Mouse (Mus musculus) layer of hippocampus, adult 2 months (tissue): ENCODE measurements around the gene H2-Ob. TPM values are rescaled to one million over a fixed set of nuclear protein-coding genes. Genes with fewer than 3 reads are reported as not detected.

Source experiments
- DNase-seq, 2 experiments: peaks; one replicate each; pipeline ENCODE4 v3.0.0; 2022; ENCODE audit warnings: low spot score in 2 of 2
- H3K27ac ChIP-seq: fragments of 200-600 bp; 2 replicates; pipeline ENCODE4 v1.8.1; 2022
- H3K4me3 ChIP-seq: fragments of 200-600 bp; 2 replicates; pipeline ENCODE4 v1.8.1; 2022; ENCODE audit warnings: mild to moderate bottlenecking
- CTCF ChIP-seq: fragments of 200-600 bp; conservative IDR thresholded peaks from 2 replicates; pipeline ENCODE4 v1.8.1; 2022; ENCODE audit warnings: antibody characterized with exemption, mild to moderate bottlenecking, moderate library complexity
- total RNA-seq, 2 experiments: library from RNA; stranded (reverse); gene quantifications; 2 replicates each; pipeline ENCODE4 v1.2.3; 2021

H2-Ob gene
- total RNA-seq, 2 experiments from 2014 or later = 0.17 TPM; not detected in 1

DNA sequence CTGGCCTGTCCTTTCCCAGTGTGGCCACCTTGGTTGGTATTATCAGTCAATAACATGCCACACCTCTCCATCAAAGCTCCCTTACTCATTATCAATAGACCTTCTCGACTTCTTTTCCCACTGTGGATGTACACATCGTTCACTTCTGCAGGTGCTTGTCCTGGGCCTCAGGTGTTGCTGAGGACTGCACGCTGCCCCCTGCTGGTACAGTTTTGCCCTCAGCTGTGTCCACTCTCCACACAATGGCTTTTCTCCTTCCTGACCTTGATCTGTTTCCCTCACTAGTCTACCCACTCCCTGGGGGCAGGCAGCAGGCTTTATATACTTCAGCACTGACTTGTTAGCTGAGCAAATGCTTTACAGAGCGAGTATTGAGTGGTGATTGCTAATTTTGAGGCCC is 47.1 kb downstream of the H2-Ob start:
- Histone ChIP-seq H3K27ac (no peak overlapping the region), H3K4me3 (no peak overlapping the region)
- DNase-seq = no peak
- TF ChIP-seq CTCF = peak; percentile 64

DNA sequence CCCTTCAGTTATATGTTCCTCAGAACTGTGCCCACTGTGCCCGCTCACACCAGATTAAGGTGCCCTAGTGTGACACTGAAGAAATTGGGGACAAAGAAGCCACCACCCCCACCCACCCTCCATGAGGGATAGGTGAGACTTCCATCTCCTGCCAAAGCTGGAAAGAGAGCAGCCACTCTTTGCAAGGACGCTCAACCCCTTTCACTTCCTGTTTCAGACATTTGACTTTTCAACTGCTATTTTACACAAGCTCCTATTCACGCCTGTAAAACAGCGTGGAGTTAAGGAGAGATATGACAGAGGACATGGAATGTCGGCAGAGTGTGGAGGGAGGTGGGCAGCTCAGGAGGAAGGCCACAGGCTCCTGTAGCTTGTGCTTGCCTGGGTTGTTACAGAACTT is 47.8 kb downstream of the H2-Ob start:
- TF ChIP-seq CTCF = no peak
- no peak overlapping the region for H3K27ac ChIP-seq
- DNase-seq = no peak
- H3K4me3 ChIP-seq = no peak overlapping the region

DNA sequence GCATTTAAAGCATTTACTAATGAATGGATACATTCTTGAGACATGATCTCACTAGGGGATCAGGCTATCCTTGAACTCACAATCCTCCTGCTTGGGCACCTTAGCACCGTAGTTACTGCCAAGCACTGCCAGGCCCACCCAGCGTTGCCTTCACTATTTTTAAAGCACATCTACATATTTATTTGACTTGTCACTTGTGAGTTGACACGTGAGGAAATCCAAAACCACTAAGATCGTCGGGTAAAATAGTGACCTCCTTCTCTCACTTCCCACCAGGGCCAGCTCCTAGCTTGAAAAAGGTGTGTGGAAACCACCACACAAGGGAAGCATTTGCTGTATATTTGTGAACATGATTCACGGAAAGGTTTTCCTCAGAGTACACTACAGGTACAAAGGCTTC is 48.3 kb downstream of the H2-Ob start:
- Histone ChIP-seq H3K4me3 (no peak overlapping the region), H3K27ac (no peak overlapping the region)
- no peak for TF ChIP-seq CTCF
- no peak for DNase-seq

DNA sequence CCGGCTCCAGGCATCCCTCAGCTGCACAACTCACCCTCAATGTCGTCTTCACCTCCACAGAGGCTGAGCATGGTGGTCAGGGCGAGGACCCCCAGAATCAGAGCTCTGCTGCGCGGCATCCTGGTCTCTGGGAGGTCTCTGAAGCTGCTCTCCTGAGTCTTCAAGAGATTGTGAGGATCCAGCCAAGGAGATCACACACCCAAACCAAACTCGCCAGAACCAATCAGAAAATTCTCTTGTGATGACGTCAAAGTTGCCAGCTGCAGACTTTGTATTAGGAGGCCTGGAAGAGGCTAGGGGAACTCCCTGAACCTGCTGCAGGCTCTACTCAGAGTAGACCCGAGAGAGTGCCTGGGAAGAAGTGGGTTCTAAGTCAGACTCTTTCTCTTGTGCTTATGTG is 48.9 kb downstream of the H2-Ob start, which contains the start of gene H2-Aa:
Gene H2-Aa (minus strand): TSS at position 176 of the 400 bp plus-strand sequence.
- Histone ChIP-seq H3K27ac (no peak within 1 kb of the TSS), H3K4me3 (no peak within 1 kb of the TSS)
- DNase-seq = peak; percentile 80
- no peak for TF ChIP-seq CTCF

DNA sequence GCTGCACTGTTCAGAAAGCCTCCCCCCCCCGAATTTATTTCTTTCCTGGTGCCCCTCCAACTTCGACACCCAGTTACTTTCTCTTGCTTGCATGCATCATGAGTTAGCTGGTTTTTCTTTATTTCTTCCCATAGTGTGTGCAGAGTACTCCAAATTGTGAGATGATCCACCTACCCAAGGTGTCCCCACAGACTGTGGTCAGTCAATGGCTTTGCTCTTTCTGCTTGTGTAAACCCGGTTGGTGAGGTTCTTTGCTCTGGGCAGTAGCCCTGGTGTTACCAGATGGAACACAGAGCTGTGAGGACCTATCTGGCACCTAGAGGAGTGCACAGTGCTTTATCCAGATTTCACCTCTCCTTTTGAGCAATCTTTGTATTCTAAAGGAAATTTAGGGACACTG is 49.4 kb downstream of the H2-Ob start:
- Histone ChIP-seq H3K4me3 (no peak overlapping the region), H3K27ac (no peak overlapping the region)
- TF ChIP-seq CTCF = no peak
- DNase-seq = no peak

DNA sequence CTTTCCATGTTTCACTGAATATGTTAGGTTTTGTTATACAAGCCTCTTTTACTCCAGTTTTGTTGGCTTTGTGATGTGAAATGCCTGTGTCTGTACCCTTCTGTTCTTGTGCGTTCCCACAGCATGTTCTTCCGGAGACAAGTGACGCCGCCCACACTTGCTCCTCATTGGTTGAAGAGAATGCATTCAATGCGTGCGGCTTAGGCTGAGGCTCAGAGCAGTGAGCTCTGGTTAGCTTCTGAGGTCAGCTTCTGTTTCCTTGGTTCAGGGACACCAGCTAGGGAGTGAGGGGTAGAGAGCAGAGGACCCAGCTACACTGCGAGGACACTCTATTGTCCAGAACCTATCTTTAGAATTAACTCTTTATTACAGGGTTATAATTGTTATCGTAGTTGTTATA is 52.9 kb downstream of the H2-Ob start:
- Histone ChIP-seq H3K4me3 (no peak overlapping the region), H3K27ac (no peak overlapping the region)
- DNase-seq = peak; percentile 77 to 82
- no peak for TF ChIP-seq CTCF

DNA sequence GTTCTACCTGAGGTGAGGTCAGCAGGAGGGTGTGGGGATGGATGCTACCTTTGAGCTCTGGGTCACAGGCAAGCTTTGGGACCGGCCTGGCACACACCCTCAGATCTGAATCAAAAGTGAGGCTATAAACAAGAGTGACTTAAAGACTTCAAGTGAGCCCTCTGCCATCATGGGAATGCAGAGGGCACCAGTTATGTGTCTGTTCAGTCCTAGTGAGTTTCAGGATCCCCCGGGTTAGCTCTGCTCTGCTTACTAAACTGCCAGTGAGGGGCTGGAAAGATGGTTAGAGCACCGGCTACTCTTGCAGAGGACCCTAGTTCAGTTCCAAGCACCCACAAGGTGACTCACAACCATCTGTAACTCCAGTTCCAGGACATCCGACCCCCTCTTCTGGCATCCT is 53.9 kb downstream of the H2-Ob start:
- no peak overlapping the region for H3K4me3 ChIP-seq
- no peak for TF ChIP-seq CTCF
- H3K27ac ChIP-seq = no peak overlapping the region
- no peak for DNase-seq

DNA sequence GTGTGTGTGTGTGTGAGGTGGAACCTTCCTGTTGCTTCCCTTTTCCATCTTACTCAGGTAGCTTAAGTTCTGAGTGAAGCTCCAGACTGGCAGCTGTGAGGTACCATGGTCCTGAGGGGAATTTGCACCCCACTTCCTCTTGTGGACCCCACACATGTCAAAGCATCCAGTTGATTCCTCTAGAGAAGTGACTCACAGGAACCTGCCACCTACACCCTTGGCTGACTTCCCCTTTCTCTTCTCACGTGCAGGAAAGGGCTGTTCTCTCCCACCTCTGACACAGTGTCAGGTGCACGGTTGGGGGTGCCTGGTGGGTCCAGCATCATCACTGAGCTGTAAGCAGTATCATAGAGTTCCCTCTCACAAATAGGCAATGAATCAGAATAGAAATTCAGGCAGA is 54.8 kb downstream of the H2-Ob start:
- no peak overlapping the region for H3K27ac ChIP-seq
- no peak overlapping the region for H3K4me3 ChIP-seq
- TF ChIP-seq CTCF = no peak
- DNase-seq = no peak

DNA sequence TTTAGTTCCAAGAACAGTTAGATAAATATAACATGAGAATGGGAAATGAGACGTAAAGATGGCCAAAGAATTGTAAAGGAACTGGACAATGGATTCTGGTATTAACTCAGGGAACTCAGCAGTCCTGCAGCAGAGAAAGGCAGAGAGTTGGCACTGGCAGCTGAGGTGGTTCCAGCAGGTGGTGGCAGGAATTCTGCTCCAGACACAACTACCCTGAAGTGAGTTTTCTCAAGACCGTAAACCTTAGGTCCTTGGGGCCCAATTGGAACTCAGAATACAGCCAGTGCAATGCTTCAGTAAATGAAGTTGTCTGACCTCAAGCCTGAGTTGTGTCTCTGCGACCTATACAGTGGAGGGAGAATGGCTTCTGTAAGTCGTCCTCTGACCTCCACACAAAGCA is 55.5 kb downstream of the H2-Ob start:
- no peak for DNase-seq
- TF ChIP-seq CTCF = no peak
- no peak overlapping the region for H3K4me3 ChIP-seq
- no peak overlapping the region for H3K27ac ChIP-seq

DNA sequence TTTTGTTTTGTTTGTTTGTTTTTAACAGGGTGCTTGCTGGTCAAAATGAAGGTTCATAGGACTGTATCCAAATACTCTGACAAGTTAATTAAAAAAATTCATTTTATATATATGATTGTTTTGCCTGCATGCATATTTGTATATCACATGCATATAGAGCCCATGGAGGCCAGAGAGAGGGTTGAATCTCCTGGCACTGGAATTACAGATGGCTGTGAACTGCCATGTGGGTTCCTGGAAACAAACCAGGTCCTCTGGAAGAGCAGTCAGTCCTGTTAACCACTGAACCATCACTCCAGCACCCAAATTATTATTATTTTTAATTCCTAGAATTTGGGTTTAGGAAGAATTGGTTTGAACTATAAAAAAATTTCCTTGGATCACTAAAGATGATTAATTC is 56.6 kb downstream of the H2-Ob start:
- H3K4me3 ChIP-seq = no peak overlapping the region
- no peak for DNase-seq
- no peak overlapping the region for H3K27ac ChIP-seq
- no peak for TF ChIP-seq CTCF

DNA sequence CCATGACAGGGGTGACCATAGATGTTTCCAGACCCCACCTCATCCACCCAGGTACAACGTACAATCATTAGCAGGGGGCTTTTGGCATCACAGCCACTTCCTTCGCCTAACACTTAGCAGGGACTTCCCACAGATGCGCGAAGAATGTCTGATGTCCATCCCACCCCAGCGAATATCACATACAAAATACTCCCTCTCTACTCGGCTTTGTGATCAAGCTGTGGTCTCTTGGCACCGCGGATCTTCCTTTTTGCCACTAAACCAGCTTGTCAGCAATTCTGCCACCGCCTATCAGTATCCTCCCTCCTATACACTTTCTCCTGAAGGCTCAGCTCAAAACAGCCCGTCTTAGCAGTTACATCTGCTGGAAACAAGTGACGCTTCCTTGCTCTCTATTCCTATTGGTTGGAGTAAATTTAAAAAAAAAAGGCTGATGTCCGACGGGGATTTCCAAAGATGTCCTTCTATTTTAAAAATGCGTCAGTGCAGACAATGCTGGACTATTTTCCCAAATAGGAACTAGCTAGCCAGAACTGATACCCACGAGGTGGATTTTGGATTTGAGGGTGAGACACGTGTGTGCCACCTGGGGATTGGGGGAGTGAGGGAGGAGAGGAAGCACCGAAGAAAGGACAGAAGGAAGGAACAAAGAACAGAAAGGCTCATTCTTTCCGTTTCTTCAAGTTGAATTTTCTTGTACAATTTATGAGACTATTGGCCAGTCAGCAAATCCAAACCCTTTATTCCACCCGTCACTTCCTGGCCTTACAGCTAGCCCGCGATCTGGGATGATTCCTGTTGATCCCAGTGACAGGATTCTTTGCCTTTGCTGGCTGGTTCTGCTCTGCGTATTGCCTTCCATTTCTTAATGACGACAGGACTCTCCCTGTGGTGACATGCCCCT is 57.4 kb downstream of the H2-Ob start:
- Histone ChIP-seq H3K27ac (no peak overlapping the region), H3K4me3 (peak overlapping the region; percentile 32; the same call in 1 of the 2 replicates)
- DNase-seq = peak; percentile 66 to 71
- TF ChIP-seq CTCF = no peak

DNA sequence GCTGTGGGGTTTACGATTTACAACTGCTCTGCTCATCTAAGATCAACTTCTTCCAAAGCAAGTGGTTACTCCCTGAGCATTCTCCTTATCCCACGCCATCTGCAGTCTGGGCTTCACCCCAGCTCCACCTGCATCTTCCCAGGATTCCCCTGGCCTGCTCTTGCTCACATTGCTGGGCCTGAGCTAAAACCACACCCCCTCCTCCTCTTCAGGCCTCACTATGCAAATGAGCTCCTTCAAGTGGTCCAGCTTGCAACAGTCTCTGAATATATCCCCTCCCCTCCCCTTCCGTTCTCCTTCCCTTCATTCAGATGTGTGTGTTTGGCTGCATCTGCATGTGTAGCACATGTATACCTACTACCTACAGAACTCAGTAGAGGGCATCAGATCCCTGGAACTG is 60.7 kb downstream of the H2-Ob start:
- TF ChIP-seq CTCF = no peak
- no peak overlapping the region for H3K4me3 ChIP-seq
- DNase-seq = no peak
- no peak overlapping the region for H3K27ac ChIP-seq

DNA sequence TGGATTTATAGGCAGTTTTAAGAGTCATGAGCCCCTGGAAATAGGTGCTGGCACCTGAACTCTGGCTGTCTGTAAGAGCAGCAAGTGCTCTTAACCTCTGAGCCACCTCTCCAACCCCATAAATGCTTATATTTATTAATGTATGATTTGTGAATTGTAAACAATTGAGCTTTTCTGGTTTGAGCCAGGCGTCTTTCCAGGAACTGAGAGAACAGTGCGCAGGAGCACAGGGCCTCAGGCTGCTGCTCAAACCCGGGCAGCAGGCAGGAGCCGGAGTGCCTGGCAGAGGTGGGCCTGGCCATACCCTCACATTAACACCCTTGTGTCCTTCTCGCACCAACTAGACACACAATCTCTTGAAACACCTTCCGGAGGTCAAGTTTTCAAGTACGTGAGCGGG is 61.4 kb downstream of the H2-Ob start:
- H3K4me3 ChIP-seq = no peak overlapping the region
- no peak for DNase-seq
- TF ChIP-seq CTCF = no peak
- H3K27ac ChIP-seq = no peak overlapping the region
